Mouse (Mus musculus): ENCODE measurements around the gene Rspo1. TPM values are rescaled to one million over a fixed set of nuclear protein-coding genes. Genes with fewer than 3 reads are reported as not detected.

Rspo1 gene
- 33.8 TPM for polyA plus RNA-seq (2014; fragmentation: Illumina TruSeq; extraction: RNeasy Lipid Tissue Mini Kit (QIAGEN cat#74804); ENCODE audit: low read depth, low replicate concordance)

GRCm38 (mm10) chr4:124985671-124986602, at the start of gene Rspo1:
Gene Rspo1, plus strand, starts transcription at chr4:124986430.

GRCm38 (mm10) chr4:124936613-124937471, 49.4 kb upstream of the Rspo1 start, which contains the start of gene 9930104L06Rik:
Gene 9930104L06Rik, plus strand, starts transcription at chr4:124937048.

GRCm38 (mm10) chr4:124939211-124939610, 47.0 kb upstream of the Rspo1 start, which contains the start of gene Cdca8:
Gene Cdca8, minus strand, starts transcription at chr4:124939311.

GRCm38 (mm10) chr4:125015806-125016635, 29.8 kb downstream of the Rspo1 start, which contains the start of gene Gnl2:
Gene Gnl2, plus strand, starts transcription at chr4:125016585.

Other genes with a start within 250 kb of the Rspo1 start
- gene Inpp5b, start 244.6 kb upstream of the Rspo1 start, polyA plus RNA-seq (2014; fragmentation: Illumina TruSeq; extraction: RNeasy Lipid Tissue Mini Kit (QIAGEN cat#74804); ENCODE audit: low read depth, low replicate concordance), result 26.5 TPM
- 11.7 TPM for gene Mtf1, start 184.3 kb upstream of the Rspo1 start, polyA plus RNA-seq (2014; fragmentation: Illumina TruSeq; extraction: RNeasy Lipid Tissue Mini Kit (QIAGEN cat#74804); ENCODE audit: low read depth, low replicate concordance)
- 31.5 TPM for gene Yrdc, start 135.8 kb upstream of the Rspo1 start, polyA plus RNA-seq (2014; fragmentation: Illumina TruSeq; extraction: RNeasy Lipid Tissue Mini Kit (QIAGEN cat#74804); ENCODE audit: low read depth, low replicate concordance)
- gene 1110065P20Rik, start 135.2 kb upstream of the Rspo1 start, polyA plus RNA-seq (2014; fragmentation: Illumina TruSeq; extraction: RNeasy Lipid Tissue Mini Kit (QIAGEN cat#74804); ENCODE audit: low read depth, low replicate concordance), result 62.5 TPM
- 0.35 TPM for gene Maneal, start 124.3 kb upstream of the Rspo1 start, polyA plus RNA-seq (2014; fragmentation: Illumina TruSeq; extraction: RNeasy Lipid Tissue Mini Kit (QIAGEN cat#74804); ENCODE audit: low read depth, low replicate concordance)
- gene Epha10, start 105.5 kb upstream of the Rspo1 start, polyA plus RNA-seq (2014; fragmentation: Illumina TruSeq; extraction: RNeasy Lipid Tissue Mini Kit (QIAGEN cat#74804); ENCODE audit: low read depth, low replicate concordance), result 0.21 TPM
- gene 9930104L06Rik, start 49.4 kb upstream of the Rspo1 start, polyA plus RNA-seq (2014; fragmentation: Illumina TruSeq; extraction: RNeasy Lipid Tissue Mini Kit (QIAGEN cat#74804); ENCODE audit: low read depth, low replicate concordance), result 15.3 TPM
- 3.2 TPM for gene Cdca8, start 47.1 kb upstream of the Rspo1 start, polyA plus RNA-seq (2014; fragmentation: Illumina TruSeq; extraction: RNeasy Lipid Tissue Mini Kit (QIAGEN cat#74804); ENCODE audit: low read depth, low replicate concordance)
- gene Gnl2, start 30.2 kb downstream of the Rspo1 start, polyA plus RNA-seq (2014; fragmentation: Illumina TruSeq; extraction: RNeasy Lipid Tissue Mini Kit (QIAGEN cat#74804); ENCODE audit: low read depth, low replicate concordance), result 57.5 TPM
- 7.1 TPM for gene Dnali1, start 79.3 kb downstream of the Rspo1 start, polyA plus RNA-seq (2014; fragmentation: Illumina TruSeq; extraction: RNeasy Lipid Tissue Mini Kit (QIAGEN cat#74804); ENCODE audit: low read depth, low replicate concordance)
- gene Snip1, start 80.2 kb downstream of the Rspo1 start, polyA plus RNA-seq (2014; fragmentation: Illumina TruSeq; extraction: RNeasy Lipid Tissue Mini Kit (QIAGEN cat#74804); ENCODE audit: low read depth, low replicate concordance), result 13.8 TPM
- gene Meaf6, start 98.7 kb downstream of the Rspo1 start, polyA plus RNA-seq (2014; fragmentation: Illumina TruSeq; extraction: RNeasy Lipid Tissue Mini Kit (QIAGEN cat#74804); ENCODE audit: low read depth, low replicate concordance), result 38.4 TPM
- gene Zc3h12a, start 141.4 kb downstream of the Rspo1 start, polyA plus RNA-seq (2014; fragmentation: Illumina TruSeq; extraction: RNeasy Lipid Tissue Mini Kit (QIAGEN cat#74804); ENCODE audit: low read depth, low replicate concordance), result 5.3 TPM

All from adipose tissue, adult 10 weeks (tissue).